Mouse (Mus musculus) heart, adult 2 months (tissue): ENCODE measurements at regions not wholly inside any gene's neighbourhood (a gene's known extent, or its start where the extent isn't known, plus 50 kb on each side); places are given as distances from the start of the nearest gene placed in this dataset.

Experiments used
- DNase-seq, 2 experiments: peaks; one replicate each; pipeline ENCODE4 v3.0.0; 2021
- H3K27ac ChIP-seq: fragments of 200-600 bp; 2 replicates; pipeline ENCODE4 v1.8.1; 2022
- H3K27me3 ChIP-seq: fragments of 200-500 bp; 2 replicates; pipeline ENCODE4 v1.6.1; 2012; ENCODE audit warnings: mild to moderate bottlenecking, low read length, inconsistent platforms, mixed read lengths; ENCODE audit not compliant: control insufficient read depth, insufficient read depth
- H3K36me3 ChIP-seq: fragments of 200-500 bp; 2 replicates; pipeline ENCODE4 v1.6.1; 2012; ENCODE audit warnings: low read length, inconsistent platforms; ENCODE audit not compliant: control insufficient read depth, insufficient read depth
- H3K4me1 ChIP-seq: fragments of 200-500 bp; 2 replicates; pipeline ENCODE4 v1.6.1; 2011; ENCODE audit warnings: low read length; ENCODE audit not compliant: control insufficient read depth, insufficient read depth
- H3K4me3 ChIP-seq: fragments of 200-600 bp; 2 replicates; pipeline ENCODE4 v1.8.1; 2022
- H3K79me2 ChIP-seq: fragments of 200-500 bp; replicated peaks from 2 replicates; pipeline ENCODE4 v1.6.1; 2012; ENCODE audit warnings: mild to moderate bottlenecking, inconsistent platforms, low read length, moderate library complexity, mixed read lengths; ENCODE audit not compliant: control insufficient read depth, insufficient read depth
- H3K9ac ChIP-seq: fragments of 200-500 bp; 2 replicates; pipeline ENCODE4 v1.6.1; 2012; ENCODE audit warnings: low read depth, mild to moderate bottlenecking, control low read depth, inconsistent platforms, low read length, mixed read lengths
- CTCF ChIP-seq: fragments of 200-600 bp; IDR thresholded peaks from 2 replicates; pipeline ENCODE4 v1.8.1; 2022; ENCODE audit warnings: antibody characterized with exemption, mild to moderate bottlenecking, moderate library complexity
- EP300 ChIP-seq: fragments of 200-500 bp; IDR thresholded peaks from 2 replicates; pipeline ENCODE4 v1.6.1; 2011; ENCODE audit warnings: low read depth, low read length, control low read depth; ENCODE audit not compliant: insufficient read depth
- POLR2A ChIP-seq: fragments of 200-500 bp; IDR thresholded peaks from 2 replicates; pipeline ENCODE4 v1.6.1; 2011; ENCODE audit warnings: mild to moderate bottlenecking, low read depth, low read length, control low read depth; ENCODE audit not compliant: insufficient read depth
- WGBS: fragments of 180-500 bp; shearing (Covaris S2); methylation state at CpG from one replicate; pipeline ENCODE4 v1.1.7; 2018; 5-methylcytosine and 5-hydroxymethylcytosine counted together
- intact Hi-C: fragments of 180-260 bp; cut with DNase I; formaldehyde crosslinking; loops from one replicate; pipeline ENCODE4 v1.15.1; 2025

DNA sequence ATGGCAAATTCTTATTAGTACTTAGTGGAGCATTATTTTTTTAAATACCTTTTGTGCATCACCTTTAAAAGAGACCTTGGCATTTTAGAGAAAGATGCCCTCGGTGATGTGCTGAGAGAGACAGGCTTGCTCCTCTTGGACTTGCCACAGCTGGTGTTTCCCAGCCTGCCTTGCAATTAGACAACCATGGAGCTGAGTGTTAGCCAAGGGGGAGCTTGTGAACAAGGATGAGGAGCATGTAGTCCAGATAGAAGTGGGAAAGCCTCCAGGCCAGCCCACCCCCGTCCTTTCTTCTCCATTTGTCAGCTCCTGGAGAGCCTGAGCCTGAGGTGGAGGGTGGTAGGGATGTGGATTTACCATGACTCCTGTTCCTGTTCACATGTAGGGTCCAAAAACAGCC lies 161.9 kb downstream of the Cct6b start:
- no peaks in the 10 kb centered on the region for H3K36me3 ChIP-seq
- no peak for DNase-seq
- no peak overlapping the region for H3K4me3 ChIP-seq
- no peak overlapping the region for H3K27ac ChIP-seq
- H3K79me2 ChIP-seq = no peaks in the 10 kb centered on the region
- 40% methylated on average over 2 of the region's 2 CpGs for WGBS
- H3K9ac ChIP-seq = no peak overlapping the region
- TF ChIP-seq POLR2A (no peak), CTCF (no peak), EP300 (no peak)
- no peaks in the 10 kb centered on the region; the same call in 1 of the 2 replicates for H3K27me3 ChIP-seq
- intact Hi-C loops = no loop called here
- H3K4me1 ChIP-seq = peaks cover 3% of the 10 kb centered on the region; the same call in 1 of the 2 replicates

DNA sequence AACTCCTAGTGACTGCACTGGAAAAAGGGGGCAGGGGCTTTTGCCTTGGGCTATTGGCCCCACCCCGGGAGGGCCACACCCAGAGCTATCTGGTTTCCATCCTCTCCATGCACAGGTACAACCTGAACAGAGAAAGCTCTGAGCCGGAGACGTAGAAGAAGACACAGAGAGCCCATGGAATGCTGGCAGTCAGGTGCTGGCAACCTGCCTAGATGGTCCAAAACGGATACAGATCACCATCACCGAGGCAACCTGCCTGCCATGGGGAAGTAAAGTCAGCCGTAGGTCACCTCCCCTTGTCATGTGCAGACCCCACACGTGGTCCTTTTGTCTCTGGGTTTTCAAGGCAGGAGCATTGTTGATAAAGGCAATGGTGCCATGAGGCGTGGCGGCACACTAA lies 164.0 kb downstream of the Cct6b start:
- Histone ChIP-seq H3K27me3 (no peaks in the 10 kb centered on the region; the same call in 1 of the 2 replicates), H3K36me3 (no peaks in the 10 kb centered on the region), H3K9ac (no peak overlapping the region), H3K4me1 (peaks cover 3% of the 10 kb centered on the region; the same call in 1 of the 2 replicates), H3K79me2 (no peaks in the 10 kb centered on the region), H3K27ac (no peak overlapping the region), H3K4me3 (no peak overlapping the region)
- 60% methylated on average over 9 of the region's 9 CpGs for WGBS
- no peak for TF ChIP-seq CTCF
- TF ChIP-seq POLR2A = no peak
- TF ChIP-seq EP300 = no peak
- intact Hi-C loops = no loop called here
- DNase-seq = no peak

DNA sequence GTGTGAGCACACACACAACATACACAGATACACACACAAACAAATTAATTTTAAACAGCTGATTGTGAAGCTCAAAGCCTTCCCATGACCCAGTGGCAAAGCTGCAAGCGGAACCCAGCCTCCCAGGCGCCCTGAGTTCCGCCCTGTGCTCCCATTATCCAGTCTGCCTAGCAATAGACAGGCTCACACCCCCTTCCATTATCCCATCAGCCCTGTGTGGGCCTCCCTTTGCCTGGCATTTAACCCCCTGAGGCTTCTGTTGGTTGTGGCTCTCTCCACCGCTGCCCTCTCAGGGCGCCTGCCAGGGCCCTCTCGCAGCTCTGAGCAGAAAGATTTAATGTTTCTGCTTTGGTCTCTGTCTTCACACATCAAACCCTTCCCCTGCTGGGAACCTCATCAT lies 166.4 kb downstream of the Cct6b start:
- no peak overlapping the region for H3K27ac ChIP-seq
- no peaks in the 10 kb centered on the region; the same call in 1 of the 2 replicates for H3K27me3 ChIP-seq
- H3K4me3 ChIP-seq = no peak overlapping the region
- TF ChIP-seq POLR2A (no peak), CTCF (no peak), EP300 (no peak)
- intact Hi-C loops = no loop called here
- H3K36me3 ChIP-seq = no peaks in the 10 kb centered on the region
- 17% methylated on average over 6 of the region's 6 CpGs for whole genome bisulfite sequencing
- no peaks in the 10 kb centered on the region; the same call in 1 of the 2 replicates for H3K4me1 ChIP-seq
- H3K79me2 ChIP-seq = no peaks in the 10 kb centered on the region
- no peak for DNase-seq
- no peak overlapping the region for H3K9ac ChIP-seq

DNA sequence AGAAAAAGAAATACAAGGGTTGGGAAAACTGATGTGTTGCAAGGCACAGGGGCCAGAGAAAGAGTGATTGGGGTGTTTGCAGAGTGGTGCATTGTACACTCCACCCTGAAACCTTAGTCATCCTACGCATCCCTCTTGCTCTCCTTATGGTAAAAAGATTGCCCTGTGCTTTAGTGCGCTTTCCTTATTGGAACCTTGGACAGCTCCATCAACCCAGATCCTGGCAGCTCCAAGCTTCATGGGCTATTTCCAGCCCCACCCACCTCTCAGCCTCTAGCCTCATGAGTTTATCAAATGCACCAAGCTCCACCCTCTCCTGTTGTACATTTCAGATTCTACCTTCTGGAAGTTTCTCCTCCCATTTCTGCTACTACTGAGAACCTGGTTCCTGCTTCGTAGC lies 167.3 kb downstream of the Cct6b start:
- Histone ChIP-seq H3K4me1 (no peaks in the 10 kb centered on the region), H3K27ac (no peak overlapping the region), H3K79me2 (no peaks in the 10 kb centered on the region), H3K4me3 (no peak overlapping the region), H3K27me3 (no peaks in the 10 kb centered on the region; the same call in 1 of the 2 replicates), H3K36me3 (no peaks in the 10 kb centered on the region), H3K9ac (no peak overlapping the region)
- TF ChIP-seq POLR2A = no peak
- TF ChIP-seq EP300 = no peak
- no peak for TF ChIP-seq CTCF
- 65% methylated on average over 3 of the region's 3 CpGs for WGBS
- intact Hi-C loops = no loop called here
- DNase-seq = no peak

DNA sequence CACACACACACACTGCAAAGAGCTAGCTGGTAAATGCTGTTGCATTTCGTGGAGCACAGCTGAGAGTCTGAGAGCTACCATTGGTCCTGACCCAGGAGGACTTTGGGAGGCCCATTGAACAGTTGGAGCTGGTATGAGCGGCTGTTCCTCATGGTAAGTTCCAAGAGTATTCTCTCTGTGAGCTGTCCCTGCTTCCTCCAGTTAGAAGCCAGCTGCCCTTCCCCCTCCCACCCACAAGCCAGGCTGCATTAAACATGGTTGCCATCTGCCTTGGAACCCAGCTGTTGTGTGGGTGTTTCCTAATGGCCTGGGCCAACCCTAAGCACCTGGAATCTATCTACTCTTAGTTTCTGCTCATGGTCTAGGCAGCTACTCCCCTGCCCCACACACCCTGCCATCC lies 174.4 kb downstream of the Cct6b start:
- Histone ChIP-seq H3K27ac (no peak overlapping the region), H3K27me3 (no peaks in the 10 kb centered on the region), H3K4me1 (no peaks in the 10 kb centered on the region), H3K4me3 (no peak overlapping the region), H3K79me2 (no peaks in the 10 kb centered on the region), H3K9ac (no peak overlapping the region), H3K36me3 (no peaks in the 10 kb centered on the region)
- intact Hi-C loops = no loop called here
- 65% methylated on average over 2 of the region's 2 CpGs for WGBS
- DNase-seq = no peak
- no peak for TF ChIP-seq CTCF
- no peak for TF ChIP-seq POLR2A
- no peak for TF ChIP-seq EP300

DNA sequence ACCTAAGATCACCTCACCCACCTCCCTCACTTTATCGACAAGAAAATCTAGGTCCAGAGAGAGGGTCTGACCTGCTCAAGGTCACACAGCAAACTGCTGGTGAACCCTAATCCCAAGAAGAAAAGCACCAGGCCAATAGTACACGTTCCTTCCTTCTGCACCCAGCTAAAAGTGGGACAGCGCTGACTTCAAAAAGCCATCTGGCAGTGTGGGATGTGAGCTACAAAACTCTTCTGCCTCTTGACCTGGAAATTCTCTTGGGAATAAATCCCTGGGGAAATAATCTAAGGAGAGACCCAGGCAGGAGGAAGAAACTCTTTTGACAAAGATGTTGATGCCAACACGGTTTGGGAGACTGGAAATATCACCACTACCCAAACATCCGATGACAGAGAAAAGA lies 175.4 kb downstream of the Cct6b start:
- Histone ChIP-seq H3K79me2 (no peaks in the 10 kb centered on the region), H3K36me3 (no peaks in the 10 kb centered on the region), H3K4me1 (no peaks in the 10 kb centered on the region), H3K4me3 (no peak overlapping the region), H3K9ac (no peak overlapping the region), H3K27ac (no peak overlapping the region), H3K27me3 (no peaks in the 10 kb centered on the region)
- 77% methylated on average over 5 of the region's 5 CpGs for WGBS
- intact Hi-C loops = no loop called here
- no peak for DNase-seq
- TF ChIP-seq POLR2A (no peak), CTCF (no peak), EP300 (no peak)
